Mouse (Mus musculus): ENCODE data around the gene Amdhd1. TPM values are rescaled to one million over a fixed set of nuclear protein-coding genes. Genes with fewer than 3 reads are reported as not detected.
A peak's percentile ranks its signal among the peaks of the same experiment; 100 is the strongest.

Amdhd1 gene
- polyA plus RNA-seq, 1 experiment from 2014 or later = 0.34 TPM

DNA sequence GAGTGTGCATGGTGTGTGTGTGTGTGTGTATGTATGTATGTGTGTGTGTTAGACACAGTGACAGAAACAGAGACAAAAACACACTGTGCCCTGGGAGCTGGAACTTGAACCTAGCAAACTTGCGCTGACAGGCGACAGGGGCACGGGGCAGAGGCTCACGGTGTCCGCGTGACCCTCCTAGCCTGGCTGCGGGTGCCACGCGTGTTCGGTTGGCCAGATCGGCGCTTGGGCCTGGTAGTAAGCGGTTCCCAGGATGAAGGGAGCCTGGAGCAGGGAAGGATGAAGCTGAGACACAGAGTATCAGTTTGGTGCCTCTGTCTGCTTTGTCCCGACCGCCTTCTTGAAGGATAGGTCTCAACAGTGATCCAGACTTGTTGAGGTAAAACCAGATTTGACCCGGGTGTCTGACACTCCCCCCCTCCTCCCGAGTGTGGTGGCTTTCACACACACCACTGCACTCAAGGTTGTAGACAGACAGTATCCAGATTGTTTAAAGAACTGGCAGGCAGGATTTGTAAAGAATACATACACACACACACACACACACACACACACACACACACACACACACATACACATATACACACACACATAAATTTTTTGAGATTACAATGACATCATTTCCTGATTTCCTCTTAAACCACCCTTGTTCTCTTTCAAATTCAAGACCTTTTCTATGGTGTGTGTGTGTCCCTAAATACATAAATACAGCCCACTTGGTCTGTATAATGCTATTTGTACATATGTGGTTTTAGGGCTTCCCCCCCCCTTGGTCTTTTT, 788 bp upstream of the Amdhd1 start, which contains the start of gene Ccdc38:
Gene Ccdc38, plus strand, starts transcription at position 202 of the 780 bp plus-strand sequence.
- DNase-seq (ENCODE audit: low spot score) = peak; percentile 23

DNA sequence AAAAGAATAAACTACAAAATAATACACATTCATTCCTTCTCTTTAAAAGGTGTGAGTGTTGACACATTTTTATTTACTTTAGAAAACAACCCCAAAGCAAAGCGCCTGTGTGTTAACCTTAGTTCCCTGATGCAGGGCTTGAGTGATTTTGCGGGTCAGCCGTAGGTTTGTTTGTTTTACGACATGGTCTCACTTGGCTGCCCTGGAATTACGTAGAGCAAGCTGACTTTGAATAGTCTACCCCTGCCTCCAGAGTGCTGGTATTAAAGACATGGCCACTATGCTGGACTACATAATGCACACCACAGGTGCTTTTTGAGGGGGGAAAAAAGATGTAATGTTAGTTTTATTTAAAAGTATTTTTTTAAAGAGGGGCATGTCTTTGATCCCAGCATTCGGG, 1.0 kb downstream of the Amdhd1 start:
- DNase-seq (ENCODE audit: low spot score) = no peak

DNA sequence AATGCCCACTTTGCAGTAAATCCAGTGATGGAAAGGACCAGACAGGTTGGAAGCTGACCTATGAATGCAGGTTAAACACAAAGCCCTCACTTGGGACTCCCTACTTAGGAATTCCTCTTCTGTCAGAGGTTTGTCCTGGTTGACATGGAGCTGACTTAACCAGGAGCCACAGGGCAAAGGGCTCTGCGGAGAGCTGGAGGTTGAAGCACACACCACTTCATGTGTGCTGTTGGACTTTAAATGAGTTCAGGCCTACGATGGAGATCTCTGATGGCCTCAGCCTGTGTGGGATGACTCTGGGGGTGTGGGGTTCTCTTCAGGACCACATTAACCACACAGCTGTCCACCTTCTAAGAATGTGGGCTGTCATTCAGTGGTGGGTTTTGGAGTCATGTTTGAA, 1.5 kb downstream of the Amdhd1 start:
- DNase-seq (ENCODE audit: low spot score) = no peak

DNA sequence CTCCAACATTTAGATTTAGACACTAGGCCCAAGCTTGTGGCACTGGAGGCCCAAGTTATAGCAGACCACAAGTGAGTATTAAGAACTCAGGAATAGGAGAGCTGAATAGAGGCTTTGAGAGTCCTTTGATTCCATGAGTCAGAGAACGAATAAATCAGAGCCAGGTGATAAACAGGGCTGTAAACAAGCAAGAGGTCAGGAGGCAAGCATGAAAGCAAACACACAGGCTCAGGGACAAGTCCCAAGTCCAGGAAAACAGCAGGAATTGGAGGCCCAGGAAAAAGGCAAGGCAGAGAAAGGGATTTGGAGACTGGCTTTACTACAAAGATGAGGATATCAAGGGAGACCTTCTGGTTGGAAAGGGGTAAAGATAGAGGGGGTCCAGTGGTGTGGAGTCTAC, 14.5 kb downstream of the Amdhd1 start:
- no peak for DNase-seq (ENCODE audit: low spot score)

DNA sequence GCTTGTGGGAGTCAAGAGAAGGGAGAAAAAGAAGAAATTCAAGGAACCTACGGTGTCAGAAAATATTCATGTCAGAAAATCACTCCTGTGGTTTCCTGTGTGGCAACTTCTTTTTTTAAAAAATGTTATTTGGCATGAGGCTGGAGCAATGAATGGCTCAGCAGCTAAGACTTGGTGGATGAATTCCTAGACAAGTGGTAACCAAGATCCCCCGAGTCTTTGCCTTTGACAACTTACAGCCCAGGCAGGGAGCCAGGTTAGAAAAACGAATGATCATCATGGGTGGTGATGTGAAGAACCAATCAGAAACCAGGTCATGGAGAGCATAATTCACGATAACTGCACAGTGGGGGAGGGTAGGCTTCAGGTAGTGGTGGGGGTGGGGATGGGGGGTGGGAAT, 18.8 kb downstream of the Amdhd1 start:
- DNase-seq (ENCODE audit: low spot score) = no peak

DNA sequence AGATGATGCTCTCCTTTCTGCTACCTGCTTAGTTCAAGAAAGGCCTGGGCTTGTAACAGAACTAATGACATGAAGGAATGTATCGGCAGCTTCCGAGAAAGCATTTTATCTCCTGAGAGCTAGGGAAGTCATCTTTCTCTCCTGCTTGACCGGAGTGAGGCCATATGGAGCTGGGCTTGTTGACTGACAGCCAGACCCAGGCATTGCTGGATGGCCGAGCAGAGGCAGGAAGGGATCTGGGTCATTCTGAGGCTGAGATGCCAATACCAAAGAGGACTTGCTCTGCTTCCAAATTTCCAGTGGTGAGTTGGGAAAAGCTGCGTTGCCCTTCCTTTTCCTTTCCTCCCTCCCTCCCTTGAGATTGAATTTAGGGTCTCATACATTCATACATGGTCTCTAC, 20.1 kb downstream of the Amdhd1 start:
- DNase-seq (ENCODE audit: low spot score) = no peak

GRCm38 (mm10) chr10:93519159-93519558, 20.7 kb downstream of the Amdhd1 start:
- DNase-seq (ENCODE audit: low spot score) = no peak

DNA sequence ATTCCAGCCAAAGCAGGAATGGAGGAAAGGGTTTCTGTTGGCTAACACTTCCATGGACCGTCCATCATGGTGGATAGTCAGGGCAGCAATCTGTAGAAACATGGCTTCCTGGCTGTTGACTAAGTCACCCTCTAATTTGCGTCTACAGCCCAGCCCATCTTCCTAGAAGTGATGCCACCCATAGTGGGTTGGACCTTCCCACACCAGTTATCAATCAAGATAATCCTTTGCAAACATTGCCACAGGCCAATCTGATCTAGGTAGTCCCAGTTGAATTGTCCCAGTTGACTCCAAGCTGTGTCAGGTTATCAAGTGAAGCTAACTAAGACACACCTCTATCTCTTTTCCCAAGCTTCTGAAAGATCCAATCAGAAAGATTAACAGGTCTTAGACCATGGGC, 21.2 kb downstream of the Amdhd1 start:
- no peak for DNase-seq (ENCODE audit: low spot score)

DNA sequence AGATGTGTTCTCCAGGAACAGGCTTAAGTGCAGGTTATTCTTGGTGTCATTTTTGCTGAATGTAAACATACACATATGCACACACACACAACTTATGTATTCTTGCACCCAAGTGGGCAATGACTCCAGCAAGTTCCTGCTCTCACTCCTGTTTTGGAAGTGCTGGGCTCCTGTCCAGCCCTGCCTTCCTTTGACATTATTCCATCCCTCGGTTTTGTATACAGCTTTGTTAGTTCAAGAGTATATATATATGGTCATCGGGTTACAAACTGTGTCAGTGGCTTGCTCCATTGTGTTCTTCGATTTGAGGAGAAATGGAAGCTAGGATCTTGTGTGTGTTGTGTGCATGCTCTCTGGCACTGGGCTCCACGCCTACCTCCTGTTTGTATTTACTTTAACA, 21.6 kb downstream of the Amdhd1 start:
- DNase-seq (ENCODE audit: low spot score) = no peak

DNA sequence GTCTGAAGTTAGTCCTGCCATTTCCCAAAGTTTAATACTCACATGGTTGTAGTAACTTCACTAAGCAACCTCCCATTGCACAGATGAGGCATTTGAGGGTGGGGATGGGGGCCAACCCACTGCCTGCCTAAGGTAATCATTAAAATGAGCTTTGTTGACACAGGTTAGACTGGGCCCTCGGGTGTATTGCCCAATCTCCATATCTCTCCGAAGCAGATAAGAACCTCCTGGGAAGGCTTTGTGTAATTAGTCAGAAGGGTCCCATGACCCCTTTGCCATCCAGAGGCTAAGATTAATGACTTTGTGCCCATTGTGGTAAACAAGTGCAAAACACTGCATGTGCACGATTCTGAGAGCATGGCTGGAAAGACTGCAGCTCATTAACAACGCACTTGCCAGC, 22.1 kb downstream of the Amdhd1 start:
- no peak for DNase-seq (ENCODE audit: low spot score)

- DNase-seq (ENCODE audit: low spot score) = no peak
Observed at GRCm38 (mm10) chr10:93515927-93516326, 23.9 kb downstream of the Amdhd1 start.

GRCm38 (mm10) chr10:93515419-93515818, 24.4 kb downstream of the Amdhd1 start:
- DNase-seq (ENCODE audit: low spot score) = peak; percentile 52

- DNase-seq (ENCODE audit: low spot score) = no peak
Observed at GRCm38 (mm10) chr10:93509532-93510153, 30.2 kb downstream of the Amdhd1 start.

DNA sequence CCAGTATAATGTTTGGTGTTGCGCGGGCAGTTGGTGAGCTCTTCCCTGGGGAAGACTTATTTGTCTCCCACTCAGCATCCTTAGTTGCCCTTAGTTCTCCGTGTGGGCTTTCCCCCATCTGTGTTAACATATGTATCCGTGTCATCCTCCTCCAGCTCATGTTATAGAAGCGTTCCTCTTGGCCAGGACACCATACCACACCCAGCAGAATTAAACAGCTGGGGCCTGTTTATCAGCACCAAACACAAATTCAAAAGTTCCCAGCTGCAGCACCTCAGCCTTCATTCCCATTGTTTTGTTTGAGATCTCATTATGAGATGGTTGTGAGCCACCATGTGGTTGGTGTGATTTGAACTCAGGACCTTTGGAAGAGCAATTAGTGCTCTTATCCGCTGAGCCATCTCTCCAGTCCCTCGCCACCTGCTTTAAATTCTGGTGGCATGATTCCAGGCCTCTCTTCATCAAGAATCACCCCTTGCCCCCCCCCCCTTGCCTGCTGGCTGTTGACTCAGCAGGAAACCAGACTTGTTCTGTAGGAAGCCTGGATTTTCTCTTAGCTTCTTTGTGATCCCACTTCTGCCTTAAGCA, 31.4 kb downstream of the Amdhd1 start:
- no peak for DNase-seq (ENCODE audit: low spot score)

GRCm38 (mm10) chr10:93501346-93501745, 38.5 kb downstream of the Amdhd1 start:
- no peak for DNase-seq (ENCODE audit: low spot score)

DNA sequence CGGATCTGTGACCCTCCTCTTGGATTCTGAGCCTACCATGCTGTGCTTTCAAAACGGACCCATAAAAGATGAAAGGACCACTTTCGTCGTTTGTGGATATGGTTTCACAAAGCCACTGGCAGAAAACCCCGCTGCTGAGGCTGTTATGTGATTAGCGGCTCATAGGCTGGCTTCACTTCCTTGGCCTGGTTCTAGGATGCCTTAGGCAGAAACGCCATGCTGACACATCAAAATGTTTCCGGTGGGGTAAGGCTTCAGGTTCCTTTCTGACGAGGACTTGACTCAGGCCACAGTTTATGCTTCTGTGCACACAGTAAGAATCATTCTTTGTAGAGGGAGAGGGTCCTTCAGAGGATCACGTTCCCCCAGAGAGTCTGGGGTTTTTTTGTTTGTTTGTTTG, 39.0 kb downstream of the Amdhd1 start:
- DNase-seq (ENCODE audit: low spot score) = peak; percentile 10

- no peak for DNase-seq (ENCODE audit: low spot score)
Observed at GRCm38 (mm10) chr10:93490451-93490850, 49.4 kb downstream of the Amdhd1 start.

DNA sequence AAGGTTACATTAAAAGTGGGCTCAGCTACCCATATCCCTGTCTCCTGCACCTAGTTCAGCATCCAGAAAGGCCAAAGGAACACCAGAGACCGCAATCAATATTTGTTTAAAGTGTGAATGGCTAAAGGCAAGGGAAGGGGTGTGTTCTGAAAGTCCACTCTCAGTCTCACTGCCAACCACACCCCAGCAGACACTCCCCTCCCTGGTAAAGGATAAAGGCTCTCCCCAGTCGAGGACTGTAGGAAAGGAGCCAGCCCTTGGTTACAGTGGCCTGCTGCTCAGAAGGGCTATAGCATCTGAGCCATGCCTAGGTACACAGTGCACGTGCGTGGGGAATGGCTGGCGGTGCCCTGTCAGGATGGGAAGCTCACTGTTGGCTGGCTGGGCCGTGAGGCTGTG, 51.0 kb downstream of the Amdhd1 start:
- no peak for DNase-seq (ENCODE audit: low spot score)

GRCm38 (mm10) chr10:93488066-93488827, 51.6 kb downstream of the Amdhd1 start, which contains the start of gene Hal:
Gene Hal (plus strand): TSS chr10:93488768.
- DNase-seq (ENCODE audit: low spot score) = no peak

- peak; percentile 22 for DNase-seq (ENCODE audit: low spot score)
Observed at GRCm38 (mm10) chr10:93486622-93487021, 53.2 kb downstream of the Amdhd1 start.

- peak; percentile 50 for DNase-seq (ENCODE audit: low spot score)
Observed at GRCm38 (mm10) chr10:93485055-93485691, 54.7 kb downstream of the Amdhd1 start.

Data from thymus, postnatal 0 days (tissue).